Mouse (Mus musculus) lung, adult 2 months (tissue): ENCODE data around the gene Bcap31.

Experiments
- CTCF ChIP-seq: fragments of 200-500 bp; IDR thresholded peaks from 2 replicates; pipeline ENCODE4 v1.5.1; 2011; ENCODE audit warnings: mild to moderate bottlenecking, low read length, control low read depth; ENCODE audit not compliant: insufficient read depth
- POLR2A ChIP-seq: fragments of 200-500 bp; IDR thresholded peaks from 2 replicates; pipeline ENCODE4 v1.6.1; 2011; ENCODE audit warnings: low read depth, mild to moderate bottlenecking, control low read depth, low read length, borderline replicate concordance; ENCODE audit errors: extremely low read depth

DNA sequence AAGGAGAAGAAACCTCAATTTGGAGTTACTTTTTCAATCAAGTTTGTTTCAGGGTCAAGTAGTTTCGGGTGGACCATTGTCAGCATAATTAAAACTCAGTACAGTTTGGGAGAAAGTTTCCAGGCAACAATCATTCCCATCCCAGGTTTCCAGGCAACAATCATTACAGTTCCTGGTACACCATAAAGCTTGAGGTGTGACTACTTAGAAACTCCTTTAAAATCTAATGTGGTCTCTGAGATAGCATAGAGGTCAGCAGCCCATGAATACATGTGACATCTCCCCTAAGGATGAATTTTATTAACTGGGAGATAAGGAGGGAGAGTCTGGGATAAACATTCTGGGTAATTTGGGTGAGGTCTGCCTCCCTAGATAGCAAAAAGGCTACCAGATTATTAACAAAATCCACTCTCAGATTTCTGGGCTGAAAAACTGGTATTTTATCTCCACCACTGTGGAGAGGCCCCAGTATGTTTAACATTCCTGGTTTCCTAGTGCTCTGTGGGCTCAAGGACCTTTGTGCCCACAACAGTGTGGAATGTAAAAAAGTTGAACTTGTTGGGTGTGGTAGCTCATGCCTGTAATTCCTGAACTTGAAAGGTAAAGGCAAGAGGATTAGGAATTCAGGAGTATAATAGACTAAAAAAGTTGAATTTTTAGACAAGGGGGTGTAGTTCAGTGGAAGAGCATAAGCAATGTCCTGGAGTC is 29.0 kb upstream of the Bcap31 start:
- TF ChIP-seq CTCF (no peak), POLR2A (no peak)
